Mouse (Mus musculus): ENCODE data around the gene Bfar.
"Not testable (repeated sequence)": the region's sequence is repeated elsewhere in the genome, so short reads cannot be mapped to it uniquely, and the experiment has no call there.

The Bfar gene

DNA sequence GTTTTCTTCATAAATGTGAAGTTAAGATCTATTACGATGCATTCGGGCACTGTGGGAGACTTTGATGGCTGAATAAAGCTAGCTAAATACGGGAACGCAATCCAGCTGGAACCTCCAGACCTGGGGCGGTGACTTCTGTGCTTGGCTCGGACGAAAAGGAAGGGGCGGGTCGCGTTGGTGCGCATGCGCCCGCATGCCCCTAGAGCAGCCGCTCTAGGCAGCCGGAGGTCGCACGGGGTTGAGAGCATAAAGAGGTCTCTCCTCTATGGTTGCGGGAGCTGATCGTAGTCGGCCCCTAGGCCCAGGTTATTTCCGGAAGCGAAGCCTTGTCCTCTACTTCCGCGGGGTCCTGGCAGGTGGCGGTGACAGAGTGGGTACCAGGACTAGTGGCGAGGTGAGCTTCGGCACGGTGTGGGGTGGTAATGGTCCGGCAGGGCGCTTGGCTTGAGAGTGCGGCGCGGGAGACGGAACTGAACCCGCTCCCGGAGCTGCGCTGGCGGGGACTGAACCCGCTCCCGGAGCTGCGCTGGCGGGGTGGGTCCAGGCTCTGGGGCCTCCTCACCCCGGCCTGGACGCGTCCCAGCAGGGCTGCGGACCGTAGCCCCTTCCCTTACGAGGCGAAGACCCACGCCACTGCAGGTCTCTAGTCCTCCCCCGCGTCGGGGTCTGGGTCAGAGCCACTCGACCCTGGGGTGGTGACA, at the start of gene Bfar, which contains the start of gene 3110001I22Rik:
Gene Bfar (plus strand): TSS at position 174 of the 701 bp plus-strand sequence.
Gene 3110001I22Rik (plus strand): TSS at position 245 of the 701 bp plus-strand sequence.
- DNase-seq = peak; percentile 92 to 97

DNA sequence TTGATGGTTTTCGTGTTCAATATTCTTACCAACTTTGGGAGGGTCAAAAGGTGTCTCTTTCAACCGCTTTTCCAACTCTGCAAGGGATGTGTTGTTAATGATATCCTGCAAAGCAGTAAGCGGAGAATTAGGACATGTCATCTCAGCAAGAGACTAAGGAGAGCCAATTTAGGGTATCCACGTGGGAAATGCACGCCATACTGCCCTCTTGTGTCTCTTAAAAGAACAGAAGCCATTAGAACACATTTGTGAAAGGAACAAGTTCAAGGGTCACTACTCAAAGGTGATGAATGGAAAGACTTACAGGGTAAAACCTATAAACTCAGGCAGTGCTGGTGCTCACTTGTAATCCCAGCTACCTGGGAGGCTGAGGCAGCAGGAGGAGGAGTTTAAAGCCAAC, 43.3 kb upstream of the Bfar start:
- no peak for DNase-seq

DNA sequence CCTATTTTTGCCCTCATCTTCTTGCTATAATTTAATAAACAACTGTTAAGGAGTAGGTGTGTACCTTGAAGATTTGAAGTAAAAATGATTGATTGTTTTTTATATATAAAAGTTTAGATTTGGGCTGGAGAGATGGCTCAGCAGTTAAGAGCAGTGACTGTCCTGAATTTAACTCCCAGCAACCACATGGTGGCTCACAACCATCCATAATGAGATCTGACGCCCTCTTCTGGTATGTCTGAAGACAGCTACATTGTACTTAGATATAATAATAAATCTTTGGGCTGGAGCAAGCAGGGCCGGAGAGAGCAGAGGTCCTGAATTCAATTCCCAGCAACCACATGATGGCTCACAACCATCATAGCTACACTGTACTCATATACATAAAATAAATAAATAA, 33.5 kb upstream of the Bfar start:
- not testable (repeated sequence) for DNase-seq

DNA sequence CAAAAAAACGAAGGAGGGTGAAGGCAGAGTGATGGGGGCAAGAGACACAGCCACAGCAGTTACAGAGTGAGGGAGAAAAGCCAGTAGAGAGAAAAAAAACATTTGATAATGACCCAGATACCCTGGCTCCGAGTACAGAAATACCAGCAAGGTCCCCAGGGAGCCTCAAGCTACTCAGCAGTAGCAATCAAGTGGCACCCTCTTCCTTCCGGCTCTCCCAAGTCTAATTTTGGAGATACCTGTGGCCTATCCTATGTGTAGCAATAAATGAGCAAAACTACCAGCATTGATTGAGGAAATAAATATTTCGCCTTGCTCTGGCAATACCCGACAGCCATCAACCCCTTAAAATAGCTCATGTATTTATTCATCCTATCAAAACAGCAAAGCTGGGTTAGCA, 32.1 kb upstream of the Bfar start:
- DNase-seq = no peak

DNA sequence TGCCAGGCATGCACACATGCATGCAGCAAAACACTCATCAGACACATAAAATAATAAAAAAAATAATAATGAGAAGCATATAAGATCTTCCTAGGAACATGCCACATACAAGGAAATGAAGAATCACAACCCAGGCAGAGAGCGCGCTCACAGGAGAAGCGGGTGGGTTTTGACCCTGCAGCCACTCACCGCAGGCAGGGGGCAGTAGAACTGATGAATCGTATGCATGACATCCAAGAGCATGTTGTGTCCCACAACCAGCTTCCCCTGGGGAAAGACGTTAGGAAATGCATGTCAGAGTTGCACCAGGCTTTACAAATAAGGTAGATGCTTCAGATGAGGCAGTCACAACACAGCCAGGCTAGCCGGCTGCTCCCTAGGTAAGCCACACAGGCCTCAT, 31.6 kb upstream of the Bfar start:
- peak in 1 of 2 experiments; percentile 12 for DNase-seq

DNA sequence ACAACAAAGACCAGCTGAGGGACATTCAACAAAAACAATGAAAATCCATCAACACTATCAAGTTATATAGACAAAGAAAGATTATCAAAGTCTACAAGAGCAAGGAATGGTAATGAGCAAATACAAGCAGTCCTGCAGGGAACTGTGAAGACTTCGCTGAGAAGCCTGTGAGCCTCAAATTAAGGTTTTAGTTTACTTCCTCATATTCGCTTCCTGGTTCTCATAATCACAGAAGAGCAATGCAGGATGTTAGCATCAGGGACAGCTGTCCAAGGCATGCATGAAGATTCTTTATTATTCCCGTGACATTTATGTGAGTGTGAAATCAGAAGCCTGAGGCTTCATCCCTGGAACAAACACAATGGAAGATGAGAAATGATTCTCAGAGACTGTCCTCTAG, 27.2 kb upstream of the Bfar start:
- no peak for DNase-seq

DNA sequence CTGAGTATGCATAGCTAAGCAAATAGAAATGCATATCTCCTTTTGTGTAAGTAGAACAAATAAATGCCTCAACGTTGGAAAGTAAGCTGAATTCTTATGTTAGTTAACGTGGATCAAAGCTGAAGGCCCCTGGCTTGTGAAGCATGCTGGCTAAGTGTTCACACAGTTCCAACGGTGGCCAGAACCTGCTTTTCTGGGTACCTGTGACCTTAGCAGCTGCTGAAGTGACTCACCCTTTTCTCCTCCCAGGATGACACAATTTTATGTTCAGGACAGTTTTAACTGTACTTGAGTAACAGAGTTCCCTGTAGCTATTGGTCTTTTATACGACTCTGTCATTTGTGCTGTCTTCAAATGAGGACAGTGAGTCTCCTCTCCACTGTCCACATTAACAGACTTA, 25.7 kb upstream of the Bfar start:
- DNase-seq = no peak

DNA sequence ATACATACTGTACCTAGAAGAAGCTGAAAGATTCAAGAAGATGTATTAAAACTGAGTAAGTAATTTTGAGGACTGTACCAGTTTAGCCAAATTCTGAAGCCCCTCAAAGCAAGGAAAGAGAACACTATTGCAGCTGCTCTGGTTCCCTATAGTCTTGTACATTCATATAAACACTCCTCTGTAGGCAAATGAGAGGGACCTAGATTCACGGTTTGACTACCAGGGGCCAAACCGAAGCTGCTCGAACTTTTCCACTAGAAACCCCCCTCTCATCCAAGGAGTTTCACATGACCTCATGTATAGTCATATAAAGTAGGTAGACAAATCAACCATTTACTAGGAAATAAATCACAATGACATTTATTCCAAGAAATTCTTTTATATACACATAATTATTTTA, 12.8 kb upstream of the Bfar start:
- no peak for DNase-seq

DNA sequence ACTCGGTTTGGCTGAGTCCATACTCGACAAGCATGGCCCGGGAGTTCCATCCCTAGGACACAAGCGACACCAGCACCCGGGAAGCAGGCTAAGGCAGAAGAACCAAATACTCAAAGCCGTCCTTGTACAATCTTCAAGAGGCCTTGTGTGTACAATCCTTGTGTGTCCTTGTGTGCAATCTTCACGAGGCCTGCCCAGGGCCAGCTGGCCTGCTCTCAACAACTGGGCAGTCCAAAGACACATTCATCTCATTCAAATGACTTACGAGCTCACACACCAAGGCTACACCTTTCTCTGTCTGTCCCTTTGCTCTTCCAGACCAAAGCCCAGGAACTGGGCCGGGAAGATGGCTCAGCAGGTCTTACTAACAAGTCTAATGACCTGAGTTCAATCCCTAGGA, 10.9 kb upstream of the Bfar start:
- DNase-seq = no peak

DNA sequence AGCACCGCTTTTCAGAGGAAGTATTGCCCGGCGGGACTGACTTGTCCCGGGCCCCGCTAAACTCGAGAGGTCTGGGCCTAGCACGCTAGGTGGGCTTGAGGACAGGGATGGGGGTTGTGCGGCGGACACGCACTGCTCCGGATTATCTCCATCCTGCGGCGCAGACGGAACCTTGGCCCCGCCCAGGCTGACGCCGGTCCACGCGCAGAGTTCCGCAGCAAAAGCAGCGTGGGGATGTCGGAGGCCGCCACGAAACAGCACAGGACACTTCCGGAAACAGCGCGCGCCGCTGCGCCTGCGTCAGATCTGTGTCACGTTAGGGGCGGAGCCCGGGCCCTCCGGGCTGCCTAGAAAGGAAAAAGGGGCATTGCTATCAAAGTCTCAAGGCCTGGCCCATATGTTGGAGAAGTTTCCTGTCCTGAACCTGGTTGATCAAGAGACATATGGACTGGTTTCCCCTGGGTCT, 3.7 kb upstream of the Bfar start, which contains the start of gene Parn:
Gene Parn (minus strand): TSS at position 293 of the 466 bp plus-strand sequence.
- DNase-seq = peak; percentile 94 to 95

DNA sequence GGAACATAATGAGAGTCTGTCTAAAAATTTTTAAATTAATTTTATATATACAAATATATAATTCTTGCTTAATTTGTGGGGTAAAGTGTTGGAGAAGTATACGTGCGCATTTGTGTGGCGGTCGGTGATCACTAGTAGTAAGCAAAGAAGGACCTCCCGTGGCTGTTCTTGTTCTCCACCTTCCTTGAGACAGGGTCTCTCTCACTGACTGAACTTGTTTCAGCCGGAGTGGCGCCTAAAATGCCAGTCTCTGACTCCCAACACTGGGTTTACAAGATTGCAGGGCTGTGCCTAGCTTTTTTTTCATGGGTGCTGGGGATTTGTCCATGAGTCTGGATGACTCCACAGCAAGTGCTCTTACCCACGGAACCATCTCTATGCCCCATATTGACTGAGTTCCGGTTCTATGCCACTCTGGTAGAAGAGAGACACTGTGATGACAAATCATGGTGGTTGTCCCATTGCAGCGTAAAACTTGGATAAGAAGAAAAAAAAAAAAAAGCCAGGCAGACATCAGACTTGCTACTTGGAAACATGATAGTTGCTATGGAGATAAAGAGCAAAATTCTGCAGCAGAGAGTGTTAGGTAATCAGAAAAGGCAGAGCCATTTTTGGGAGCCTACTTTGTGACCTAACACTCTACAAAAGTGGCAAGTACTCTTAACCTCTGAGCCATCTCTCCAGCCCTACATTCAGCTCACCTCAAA, 3.1 kb upstream of the Bfar start:
- peak in 1 of 2 experiments; percentile 6 for DNase-seq

DNA sequence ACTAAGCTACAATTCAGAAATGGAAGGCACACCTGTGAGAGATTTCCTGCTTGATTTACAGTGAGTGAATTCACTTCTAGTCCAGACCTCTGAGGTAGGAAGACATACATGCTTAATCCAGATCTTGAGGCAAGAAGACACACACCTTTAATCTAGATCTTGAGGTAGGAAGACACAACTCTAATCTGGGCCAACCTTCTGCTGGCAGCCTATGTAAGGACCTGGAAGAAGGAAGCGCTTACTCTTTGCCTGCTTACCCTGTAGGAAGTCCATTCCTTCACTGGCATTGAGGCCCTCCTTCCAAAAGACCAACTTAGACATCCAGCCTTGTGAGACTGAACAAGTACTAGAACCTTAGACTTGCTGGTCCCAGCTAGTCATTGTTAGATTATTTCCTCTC, 2.4 kb upstream of the Bfar start:
- no peak for DNase-seq

DNA sequence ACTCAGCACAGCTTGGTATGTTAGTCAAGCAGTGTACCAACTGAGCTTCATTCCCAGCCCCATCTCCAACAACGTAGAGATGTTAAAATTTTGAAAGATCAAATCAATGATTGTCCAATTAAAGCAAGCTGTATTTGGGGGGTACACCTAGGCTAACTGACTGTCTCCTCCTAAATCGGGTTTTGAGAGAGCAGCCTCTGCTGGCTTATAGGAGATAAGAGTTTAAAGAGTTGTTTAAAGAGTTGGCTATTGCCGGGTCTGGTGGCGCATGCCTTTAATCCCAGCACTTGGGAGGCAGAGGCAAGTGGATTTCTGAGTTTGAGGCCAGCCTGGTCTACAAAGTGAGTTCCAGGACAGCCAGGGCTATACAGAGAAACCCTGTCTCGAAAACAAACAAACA, 762 bp upstream of the Bfar start:
- not testable (repeated sequence) for DNase-seq

DNA sequence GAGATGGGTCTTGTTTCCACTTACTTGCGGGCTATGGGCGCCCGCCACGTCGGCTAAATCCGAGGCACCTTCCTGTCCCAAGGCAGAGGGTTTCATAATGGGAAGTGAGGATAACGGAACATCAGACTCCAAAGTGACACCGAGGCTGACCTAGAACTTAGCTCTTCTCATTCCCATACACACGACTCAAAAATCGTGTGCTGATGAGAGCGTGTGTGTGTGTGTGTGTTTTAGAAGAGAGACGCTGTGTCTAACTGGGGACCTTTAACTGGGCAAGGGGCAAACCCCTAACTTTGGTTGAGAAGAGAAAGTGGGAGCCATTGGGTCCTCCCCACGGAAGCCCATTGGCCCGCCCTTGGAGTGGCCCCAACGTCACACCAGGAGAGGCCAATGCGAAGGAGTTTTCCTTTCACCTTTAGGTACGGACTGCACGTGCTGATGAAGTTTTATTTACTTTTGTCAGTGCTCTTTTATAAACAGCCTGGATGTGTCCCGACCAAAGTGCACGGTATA, 784 bp downstream of the Bfar start:
- peak; percentile 71 to 88 for DNase-seq

DNA sequence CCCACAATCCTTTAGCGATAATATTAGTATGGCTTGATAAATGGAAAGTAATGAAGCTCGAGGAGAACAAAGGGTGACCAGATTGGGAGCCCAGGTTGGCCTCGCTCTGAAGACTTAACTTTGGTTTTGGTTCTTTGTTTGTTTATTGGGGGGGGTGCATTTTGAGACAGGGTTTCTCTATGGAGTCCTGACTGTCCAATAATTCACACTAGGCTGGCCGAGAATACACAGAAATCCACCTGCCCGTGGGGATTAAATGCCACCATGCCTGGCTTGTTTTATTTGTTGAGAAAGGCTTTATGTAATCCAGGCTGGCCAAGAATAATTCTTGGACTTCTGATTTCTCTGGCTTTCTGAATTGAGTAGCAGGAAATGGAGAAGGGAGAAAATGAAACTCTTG, 1.5 kb downstream of the Bfar start:
- DNase-seq = no peak

DNA sequence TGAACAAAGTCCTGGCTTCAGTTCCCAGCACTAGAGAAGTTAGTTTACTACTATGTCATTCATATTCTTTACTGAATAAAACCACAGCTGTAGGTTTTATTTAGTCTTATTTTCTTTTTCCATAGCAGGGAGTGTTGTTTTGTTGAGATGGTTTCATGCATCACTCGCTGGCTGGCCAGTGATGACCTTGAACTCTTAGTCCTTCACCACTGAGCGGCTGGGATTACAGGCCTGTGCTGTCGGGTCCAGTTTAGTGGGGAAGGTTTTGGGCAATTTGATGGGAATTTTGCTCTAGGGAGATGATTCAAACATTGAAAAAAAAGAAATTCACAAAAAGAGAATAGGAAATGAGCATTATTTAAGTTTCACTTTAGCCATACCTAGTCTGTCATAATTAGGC, 2.9 kb downstream of the Bfar start:
- DNase-seq = no peak

DNA sequence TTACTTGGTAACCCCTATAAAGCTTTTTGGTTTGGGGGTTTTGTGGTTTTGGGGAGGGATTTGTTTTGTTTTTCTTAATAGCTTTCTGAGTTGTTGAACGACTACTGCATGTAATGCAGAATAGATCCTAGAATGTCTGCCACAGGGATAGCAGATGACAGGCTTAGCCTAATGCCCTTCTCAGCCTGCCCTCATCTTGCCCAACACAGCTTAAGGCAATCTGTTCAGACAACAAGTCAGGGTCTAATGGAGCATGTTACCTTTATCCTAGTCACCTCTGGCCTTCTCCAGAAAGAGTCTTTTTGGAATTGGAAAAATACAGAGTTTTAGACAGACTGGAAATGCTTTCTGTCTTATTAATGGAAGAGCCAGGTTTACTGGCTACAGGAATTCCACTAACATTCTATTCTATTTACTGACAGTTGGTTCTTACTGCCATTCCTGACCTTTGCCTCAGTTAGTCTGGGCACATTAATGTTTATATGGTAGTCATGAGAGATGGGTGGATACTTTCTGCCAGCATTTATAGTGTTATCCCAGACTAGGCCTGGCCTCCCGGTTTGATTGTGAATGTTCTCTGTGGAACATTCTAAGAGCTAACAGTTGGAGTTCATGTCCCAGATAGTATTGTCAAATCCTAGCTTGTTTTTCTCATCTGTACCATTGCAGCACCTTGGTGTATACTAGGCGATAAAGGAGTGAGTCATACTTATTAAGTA, 7.1 kb downstream of the Bfar start:
- DNase-seq = no peak

DNA sequence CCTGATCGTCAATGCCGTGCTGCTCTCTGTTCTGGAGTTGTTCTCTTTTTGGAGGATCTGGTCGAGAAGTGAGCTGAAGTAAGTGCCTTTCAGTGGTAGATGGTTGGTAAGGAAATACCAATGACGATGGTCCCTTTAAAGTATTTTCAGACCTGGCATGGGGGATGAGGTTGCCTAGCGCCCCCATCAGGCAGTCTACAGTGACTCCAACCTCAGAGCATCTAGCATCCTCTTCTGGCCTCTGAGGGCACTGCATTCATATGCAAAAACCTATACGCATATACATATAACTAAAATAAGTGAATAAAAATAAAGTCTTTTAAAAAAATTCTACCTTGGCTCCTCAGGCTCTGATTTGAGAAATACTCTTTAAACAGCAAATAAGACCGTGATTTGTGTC, 27.3 kb downstream of the Bfar start:
- no peak for DNase-seq

DNA sequence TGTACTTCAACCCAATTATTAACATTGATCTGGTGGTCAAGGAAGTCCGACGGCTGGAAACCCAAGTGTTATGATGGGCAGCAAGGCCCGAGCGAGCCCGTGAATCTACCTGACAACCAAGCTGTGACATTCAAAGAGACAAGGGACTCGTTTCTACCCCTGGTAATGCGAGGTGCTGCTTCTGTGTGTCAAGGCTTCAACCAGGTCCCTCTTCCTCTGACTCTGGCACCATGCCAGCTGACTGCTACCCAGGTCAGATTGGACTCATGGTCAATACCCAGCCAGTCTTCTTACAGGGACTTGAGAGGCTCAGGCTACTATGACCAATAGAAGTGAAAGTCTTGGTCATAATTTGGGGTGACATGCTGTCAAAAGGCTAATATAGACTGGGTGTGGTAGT, 30.5 kb downstream of the Bfar start:
- DNase-seq = peak; percentile 27 to 44

DNA sequence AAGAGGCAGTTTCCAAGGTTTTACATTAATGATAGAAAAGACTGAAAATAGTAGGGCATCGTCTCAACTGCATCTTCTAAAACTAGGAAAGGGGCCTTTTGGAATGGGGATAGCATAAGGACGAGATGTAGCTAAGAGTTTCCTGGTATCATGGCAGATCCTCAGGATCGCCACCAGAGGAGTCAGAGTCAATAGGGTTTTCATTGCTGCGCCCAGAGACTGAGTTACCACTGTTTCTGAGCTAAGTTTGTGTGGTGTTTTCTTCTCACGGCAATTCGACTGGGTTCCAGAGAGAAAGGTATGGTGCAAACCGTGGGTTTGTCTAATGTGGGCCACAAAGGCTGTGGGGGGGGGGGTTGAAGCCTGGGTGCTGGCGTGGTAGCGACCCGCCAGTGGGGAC, 33.0 kb downstream of the Bfar start:
- DNase-seq = no peak

DNA sequence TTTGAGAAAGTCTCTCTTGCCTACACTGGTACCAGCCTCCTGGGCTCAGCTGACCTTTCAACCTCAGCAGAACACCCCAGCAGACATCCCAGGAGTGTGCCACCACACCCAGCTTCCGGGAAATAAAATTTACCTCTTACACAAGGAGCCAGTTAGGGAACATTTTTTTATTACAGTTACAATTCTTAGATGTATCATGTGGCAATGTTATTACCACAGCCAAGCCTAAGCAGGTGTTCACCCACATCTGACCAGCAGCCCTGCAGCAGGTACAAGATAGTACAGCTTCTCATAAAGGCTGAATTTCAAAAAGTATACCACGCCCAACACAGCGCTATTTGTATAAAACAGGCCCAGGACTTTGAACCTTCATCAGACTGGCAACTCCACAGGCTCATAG, 43.3 kb downstream of the Bfar start:
- no peak for DNase-seq

DNA sequence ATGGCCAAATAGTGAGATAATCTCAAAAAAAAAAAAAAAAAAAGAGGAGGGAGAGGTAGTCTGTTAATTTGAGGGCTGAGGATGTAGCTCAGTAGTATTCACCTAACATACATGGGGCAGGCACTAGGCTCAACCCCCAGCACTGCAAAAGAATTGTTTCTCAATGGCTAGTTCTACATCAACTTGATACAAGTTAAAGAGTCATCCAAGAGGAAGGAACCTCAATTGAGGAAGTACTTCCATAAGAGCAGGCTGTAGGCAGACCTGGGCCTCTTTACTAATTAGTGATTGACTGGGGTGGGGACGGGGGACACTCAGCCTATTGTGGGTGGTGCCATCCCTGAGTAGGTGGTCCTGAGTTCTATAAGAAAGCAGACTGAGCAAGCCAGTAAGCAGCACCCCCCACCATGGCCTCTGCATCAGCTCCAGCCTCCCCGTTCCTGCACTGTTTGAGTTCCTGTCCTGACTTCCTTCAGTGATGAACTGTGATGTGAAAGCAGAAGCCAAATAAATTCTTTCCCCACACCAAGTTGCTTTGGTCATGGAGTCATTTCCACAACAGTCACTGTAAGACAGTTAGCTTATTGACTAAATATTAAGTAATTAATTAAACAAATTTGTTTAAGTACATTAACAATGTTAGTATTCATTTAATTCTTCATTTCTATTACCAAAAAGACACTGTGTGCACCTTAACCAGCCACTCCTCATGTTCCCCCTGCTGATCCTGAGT, 45.3 kb downstream of the Bfar start:
- no peak for DNase-seq

DNA sequence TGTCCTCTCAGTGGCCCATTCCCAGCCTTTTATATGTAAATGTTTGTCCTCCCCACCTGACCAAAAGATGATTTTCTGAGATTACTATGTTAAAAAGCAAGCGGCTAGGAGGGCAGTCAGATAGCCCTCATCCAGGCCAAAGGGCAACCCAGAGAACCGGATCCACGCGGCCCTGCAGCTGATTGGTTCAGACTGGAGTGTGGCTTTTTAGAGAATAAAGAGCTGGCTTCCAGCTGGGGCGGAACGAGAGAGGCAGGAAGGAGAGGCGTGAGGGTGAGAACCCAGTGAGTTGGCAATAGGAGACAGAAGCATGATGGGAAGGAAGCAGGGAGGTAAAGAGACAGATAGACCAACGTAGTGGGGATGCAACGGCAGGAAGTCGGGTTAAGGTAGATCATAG, 51.3 kb downstream of the Bfar start:
- peak; percentile 26 to 59 for DNase-seq

All from kidney, postnatal 25 days (tissue).